Comparison of ENCODE assay signal across 14 mouse cellular contexts in the genomic region with DNA sequence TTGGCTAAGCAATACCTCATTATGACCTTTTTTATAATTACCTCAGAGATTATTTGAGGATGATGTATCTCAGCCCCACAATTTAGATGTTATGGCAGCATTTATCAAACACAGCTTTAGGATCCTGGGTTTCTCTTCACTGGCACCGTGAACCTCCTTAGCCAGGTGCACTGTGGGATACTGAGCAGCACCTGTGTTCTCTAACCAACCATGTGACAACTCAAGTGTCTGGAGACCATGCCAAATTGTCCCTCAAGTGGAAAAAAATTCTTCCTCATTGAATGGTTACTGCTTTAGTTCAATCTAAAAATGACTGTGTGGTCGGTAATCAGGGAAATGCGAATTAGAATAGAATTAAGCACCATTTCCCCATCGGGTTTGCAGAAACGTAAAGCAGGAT.
DNase-seq lines count a peak whose midpoint lies in the region; ATAC-seq lines count a peak whose summit lies in the region.
"Had no signal": no experiment of that assay in that cellular context is flagged by ENCODE, and none has a peak within 500 bp of the region (broad histone marks: within the 10 kb centered on the region; RNA-seq: fewer than 3 reads in every experiment).

No protein-coding gene starts in this region.

- ATAC-seq in cerebellum, adult (ENCODE audit: insufficient number of reproducible peaks, low FRiP score, low TSS enrichment) = no peak
- ATAC-seq: forebrain, embryonic 13.5 days; forebrain, embryonic 15.5 days; forebrain, postnatal 0 days had no signal

- DNase-seq in cerebellum, postnatal 14 days = peak; percentile 59 to 71
- DNase-seq in cerebellum, postnatal 4 days (ENCODE audit: low spot score in 2 of 2) = no peak
- DNase-seq in cerebellum, postnatal 36 days = peak; percentile 21
- peak; percentile 36 for DNase-seq in brain, adult 2 months (ENCODE audit: low read depth, low spot score)
- no peak for DNase-seq in yolk sac, embryonic 10.5 days (ENCODE audit: low spot score)
- DNase-seq: adrenal gland, adult 2 months; adrenal gland, postnatal 10 days; adrenal gland, postnatal 25 days; cerebellum, adult 11 months; cerebellum, adult 9-11 months; forebrain, postnatal 0 days had no signal

Comparison
In these comparisons a context has a peak if more than half of its experiments do, and no peak if none do; other contexts are left out.
1. DNase-seq: peak in cerebellum, postnatal 14 days (2 of 2), cerebellum, postnatal 36 days (2 of 2) and brain, adult 2 months (single experiment); none in cerebellum, postnatal 4 days (0 of 2) and yolk sac, embryonic 10.5 days (single experiment).